Mouse (Mus musculus) urinary bladder, adult 18-20 months (tissue): ENCODE data around the gene Ccl21b.
"Not testable (repeated sequence)": the region's sequence is repeated elsewhere in the genome, so short reads cannot be mapped to it uniquely, and the experiment has no call there.

Experiments
- DNase-seq, 2 experiments: peaks; one replicate each; pipeline ENCODE4 v3.0.0; 2022; ENCODE audit warnings: low spot score in 2 of 2, mixed read lengths in 2 of 2

The Ccl21b gene

GRCm38 (mm10) chr4:42255467-42255866 is at the start of gene Ccl21b:
Gene Ccl21b (plus strand): TSS chr4:42255767.
- DNase-seq = not testable (repeated sequence)

GRCm38 (mm10) chr4:42240339-42240738 is 15.2 kb upstream of the Ccl21b start, which contains the start of gene Gm10600:
Gene Gm10600 (plus strand): TSS chr4:42240639.
- not testable (repeated sequence) for DNase-seq

DNA sequence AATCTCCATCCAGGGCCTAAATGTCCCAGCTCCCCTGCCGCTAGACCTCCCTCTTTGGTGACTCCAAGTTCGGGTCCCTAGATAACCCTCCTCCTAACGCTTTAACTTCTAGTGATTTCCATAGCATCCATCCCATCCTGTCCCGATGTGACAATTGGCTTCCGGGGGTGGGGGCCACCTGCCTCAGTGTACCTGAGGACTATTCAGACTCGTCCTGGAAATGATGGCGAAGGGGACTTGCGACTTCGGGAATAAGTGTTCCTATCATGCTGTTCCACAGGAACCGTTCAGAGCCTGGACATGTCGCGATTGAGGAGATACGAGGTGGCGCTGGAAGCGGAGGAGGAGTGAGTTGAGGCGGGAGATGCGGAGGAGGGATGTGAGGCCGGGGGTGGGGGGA is 38.4 kb downstream of the Ccl21b start, which contains the start of gene Gm21953:
Gene Gm21953 (plus strand): TSS at position 301 of the 400 bp plus-strand sequence.
- not testable (repeated sequence) for DNase-seq
